Mouse (Mus musculus) cerebellum, adult 11 months (tissue): ENCODE results near the gene Lrg1.
A peak's percentile ranks its signal among the peaks of the same experiment; 100 is the strongest.
"Not testable (repeated sequence)": the region's sequence is repeated elsewhere in the genome, so short reads cannot be mapped to it uniquely, and the experiment has no call there.

Experiments
- DNase-seq: peaks from one replicate; pipeline ENCODE4 v3.0.0; 2022

Gene Lrg1

DNA sequence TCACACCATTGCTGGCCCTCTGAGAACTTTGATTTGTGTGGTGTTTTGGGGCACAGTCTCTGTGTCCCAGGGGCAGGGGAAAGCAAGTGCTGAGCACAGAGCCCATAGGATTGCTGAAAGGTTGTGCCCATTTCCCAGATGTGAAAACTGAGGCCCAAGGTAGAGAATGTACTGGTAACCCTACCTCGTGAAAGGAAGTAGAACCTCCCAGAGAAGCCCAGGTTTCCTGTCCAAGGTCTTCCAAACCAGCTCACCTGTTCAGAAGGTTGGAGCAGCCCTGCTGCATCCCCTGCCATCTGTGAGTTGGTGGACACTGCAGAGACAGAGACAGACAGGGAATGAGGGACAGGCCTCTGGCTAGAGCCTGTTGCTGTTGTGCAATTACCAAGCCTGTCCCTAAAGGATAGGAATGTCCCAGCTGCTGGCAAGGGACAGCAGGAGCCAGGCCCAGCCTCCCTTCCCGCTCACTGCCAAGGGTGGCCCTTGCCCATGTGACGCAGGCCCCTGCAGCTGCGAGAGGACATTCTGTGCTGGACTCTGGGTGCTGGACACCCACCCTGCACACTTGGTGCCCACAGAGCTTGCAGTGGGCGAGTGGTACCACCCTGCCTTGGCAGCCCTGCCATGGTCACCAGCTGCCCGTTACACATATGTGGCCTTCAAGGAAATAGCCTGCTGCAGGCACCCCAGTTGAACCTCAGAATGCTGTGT lies 13.3 kb downstream of the Lrg1 start:
- no peak for DNase-seq

DNA sequence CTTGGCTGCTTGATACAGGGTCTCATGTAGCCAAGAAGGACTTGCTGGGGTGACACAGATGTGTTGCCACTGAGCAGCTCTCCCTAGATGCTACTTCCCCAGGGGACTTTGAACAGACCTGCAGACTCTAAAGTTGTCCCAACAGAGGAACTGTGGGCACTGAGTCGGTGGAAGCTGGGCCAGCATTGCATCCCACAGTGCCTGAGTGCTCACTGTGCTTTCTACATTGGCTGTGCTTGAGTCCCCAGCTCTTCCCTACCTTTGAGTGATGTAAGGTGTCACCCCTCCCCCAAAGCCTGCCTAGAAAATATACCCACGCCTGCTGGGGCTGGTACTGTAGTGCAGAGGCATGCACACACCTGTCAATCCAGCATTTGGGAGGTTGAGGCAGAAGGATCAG lies 14.1 kb downstream of the Lrg1 start:
- no peak for DNase-seq

DNA sequence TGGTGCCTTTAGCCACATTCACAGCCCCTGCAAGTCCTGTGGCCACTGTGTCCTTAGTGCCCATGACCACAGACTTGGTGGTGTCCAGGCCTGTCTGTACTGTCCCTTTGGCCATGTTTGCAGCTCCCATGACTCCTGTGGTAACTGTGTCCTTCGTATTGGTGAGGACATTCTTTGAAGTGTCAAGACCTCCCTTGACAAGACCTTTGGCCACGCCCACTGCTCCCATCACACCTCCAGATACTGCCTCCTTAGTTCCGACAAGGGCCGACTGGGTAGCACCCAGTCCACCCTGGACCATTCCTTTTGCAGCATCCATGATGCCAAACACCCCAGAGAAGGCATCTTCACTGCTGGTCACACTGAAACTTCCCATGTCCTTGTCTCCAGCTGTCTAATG lies 14.8 kb downstream of the Lrg1 start:
- no peak for DNase-seq

DNA sequence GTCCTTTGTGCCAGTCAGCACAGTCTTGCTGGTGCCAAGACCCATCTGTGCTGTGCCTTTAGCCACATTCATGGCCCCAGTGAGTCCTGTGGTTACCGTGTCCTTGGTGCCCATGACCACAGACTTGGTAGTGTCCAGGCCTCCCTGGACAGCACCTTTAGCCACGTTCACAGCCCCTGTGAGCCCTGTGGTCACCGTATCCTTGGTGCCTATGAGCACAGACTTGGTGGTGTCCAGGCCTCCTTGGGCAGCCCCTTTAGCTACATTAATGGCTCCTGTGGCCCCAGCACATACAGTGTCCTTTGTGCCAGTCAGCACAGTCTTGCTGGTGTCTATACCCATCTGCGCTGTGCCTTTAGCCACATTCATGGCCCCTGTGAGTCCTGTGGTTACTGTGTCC lies 15.4 kb downstream of the Lrg1 start:
- not testable (repeated sequence) for DNase-seq

DNA sequence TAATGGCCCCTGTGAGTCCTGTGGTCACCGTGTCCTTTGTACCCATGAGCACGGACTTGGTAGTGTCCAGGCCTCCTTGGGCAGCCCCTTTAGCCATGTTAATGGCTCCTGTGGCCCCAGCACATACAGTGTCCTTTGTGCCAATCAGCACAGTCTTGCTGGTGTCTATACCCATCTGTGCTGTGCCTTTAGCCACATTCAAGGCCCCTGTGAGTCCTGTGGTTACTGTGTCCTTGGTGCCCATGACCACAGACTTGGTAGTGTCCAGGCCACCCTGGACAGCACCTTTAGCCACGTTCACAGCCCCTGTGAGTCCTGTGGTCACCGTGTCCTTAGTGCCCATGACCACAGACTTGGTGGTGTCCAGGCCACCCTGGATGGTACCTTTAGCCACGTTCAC lies 17.0 kb downstream of the Lrg1 start:
- not testable (repeated sequence) for DNase-seq

DNA sequence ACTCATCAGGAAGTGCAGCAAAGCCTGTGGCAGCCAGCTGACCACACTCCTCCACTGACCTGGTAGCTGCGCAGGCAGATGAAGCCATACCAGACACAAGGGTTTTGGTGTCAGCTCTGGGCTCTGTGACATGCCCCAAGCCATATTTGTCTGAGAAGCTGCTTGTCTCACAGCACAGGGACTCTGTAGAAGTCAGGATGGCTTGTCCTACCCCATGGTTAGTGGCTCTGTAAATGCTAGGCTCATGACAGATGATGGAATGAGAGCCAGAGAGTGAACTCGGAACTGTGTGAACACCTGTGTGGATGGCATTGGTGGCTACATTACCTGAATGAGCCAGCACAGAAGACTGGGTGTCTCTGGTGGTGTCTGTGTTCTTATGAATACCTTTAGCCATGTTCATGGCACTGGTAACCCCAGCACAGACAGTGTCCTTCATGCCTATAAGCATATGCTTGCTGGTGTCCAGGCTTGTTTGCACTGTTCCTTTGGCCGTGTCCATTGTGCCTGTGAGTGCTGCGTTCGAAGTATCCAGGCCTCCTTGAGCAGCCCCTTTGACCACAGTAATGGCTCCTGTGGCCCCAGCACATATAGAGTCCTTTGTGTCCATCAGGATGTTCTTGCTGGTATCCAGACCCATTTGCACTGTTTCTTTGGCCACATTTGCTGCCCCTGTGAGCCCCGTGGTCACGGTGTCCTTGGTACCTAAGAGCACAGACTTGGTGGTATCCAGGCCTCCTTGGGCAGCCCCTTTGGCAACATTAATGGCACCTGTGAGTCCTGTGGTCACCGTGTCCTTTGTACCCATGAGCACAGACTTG lies 18.1 kb downstream of the Lrg1 start:
- no peak for DNase-seq

DNA sequence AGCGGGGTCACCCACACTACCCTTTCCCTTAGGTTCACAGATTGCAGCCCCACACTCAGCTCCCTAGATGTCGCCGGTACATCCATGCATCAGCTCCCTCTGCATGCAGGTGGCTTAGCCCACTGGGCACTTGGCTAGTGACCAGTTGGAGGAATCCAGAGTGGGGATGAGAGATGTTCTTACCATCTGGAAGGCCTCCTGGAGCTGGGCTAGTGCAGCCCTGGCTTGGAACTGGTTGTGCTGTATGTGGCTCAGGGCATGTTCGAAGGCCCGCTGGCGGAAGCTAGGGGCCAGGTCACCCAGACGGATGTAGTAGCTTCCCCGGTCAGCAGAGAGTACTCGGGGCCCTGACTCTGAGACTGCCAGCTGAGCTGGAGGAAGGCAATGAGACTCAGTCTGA lies 18.9 kb downstream of the Lrg1 start:
- DNase-seq: no peak

DNA sequence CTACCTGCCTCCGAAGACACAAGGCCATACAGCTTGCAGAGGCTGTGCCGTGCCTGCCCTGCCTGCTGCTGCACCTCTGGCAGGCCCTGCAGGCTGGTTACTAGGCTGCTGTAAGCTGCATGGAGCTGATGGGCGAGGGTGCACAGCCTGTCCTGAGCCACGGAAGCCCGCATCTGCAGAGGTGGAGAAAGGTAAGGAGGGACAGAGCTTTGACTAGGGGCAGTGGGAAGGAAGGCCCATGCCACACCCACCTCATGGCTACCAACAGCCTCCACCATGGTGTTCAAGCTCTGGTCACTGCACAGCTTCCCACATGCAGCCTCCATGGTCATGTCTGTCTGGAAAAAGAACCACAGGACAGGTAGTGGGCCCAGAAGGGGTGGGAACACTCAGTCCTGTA lies 19.6 kb downstream of the Lrg1 start:
- no peak for DNase-seq

DNA sequence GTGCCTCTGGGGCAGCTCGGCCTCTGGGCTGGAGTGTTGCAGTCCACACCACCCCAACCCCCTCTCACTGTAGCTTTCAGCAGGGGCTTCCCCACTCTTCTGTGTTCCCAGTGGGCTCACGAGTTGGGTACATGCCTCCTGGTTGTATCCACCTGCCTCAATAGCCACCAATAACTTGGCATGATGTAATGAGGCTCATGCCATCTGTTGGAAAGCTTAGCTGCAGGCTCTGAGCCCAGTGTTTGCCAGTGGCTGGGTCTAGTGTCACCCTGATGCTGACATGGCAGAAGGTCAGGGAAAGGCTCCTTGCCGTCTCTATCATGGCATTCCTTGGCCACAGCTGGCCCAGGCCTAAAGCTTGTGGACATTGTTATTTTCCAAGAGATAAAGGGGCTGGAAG lies 21.0 kb downstream of the Lrg1 start:
- no peak for DNase-seq

DNA sequence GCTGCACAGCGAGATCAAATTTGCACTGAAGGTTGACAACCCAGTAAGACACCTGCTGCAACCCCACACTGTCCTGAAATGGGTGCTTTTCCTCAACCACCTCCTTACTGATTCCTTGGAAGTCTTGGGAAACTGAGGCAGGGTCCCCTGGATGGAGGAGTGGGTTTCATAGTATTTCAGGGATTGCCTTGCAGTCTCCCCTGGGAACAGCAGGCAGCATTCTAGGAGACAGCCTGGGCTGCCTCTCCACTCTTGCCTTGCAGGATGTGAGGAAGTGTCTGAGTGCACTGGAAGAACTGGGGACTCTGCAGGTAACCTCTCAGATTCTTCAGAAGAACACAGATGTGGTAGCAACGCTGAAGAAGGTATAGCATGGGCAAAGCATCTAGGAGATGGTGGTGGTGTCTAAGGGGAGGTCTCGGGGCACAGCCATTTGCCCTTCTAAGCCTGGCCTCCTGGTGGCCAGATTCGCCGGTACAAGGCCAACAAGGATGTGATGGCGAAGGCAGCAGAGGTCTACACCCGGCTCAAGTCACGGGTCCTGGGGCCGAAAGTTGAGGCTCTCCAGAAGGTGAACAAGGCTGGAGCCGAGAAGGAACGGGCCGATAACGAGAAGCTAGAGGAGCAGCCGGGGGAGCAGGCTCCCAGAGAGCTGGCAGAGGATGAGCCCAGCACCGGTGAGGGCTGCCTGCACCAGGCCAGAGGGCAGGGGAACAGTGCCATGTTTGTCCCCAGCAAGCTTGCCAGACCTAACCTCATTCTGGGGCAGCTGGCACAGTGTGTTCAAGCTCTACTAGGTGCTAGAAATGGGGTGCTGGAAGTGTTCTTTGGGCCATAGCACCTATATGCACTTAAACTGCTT lies 22.9 kb downstream of the Lrg1 start:
- no peak for DNase-seq

DNA sequence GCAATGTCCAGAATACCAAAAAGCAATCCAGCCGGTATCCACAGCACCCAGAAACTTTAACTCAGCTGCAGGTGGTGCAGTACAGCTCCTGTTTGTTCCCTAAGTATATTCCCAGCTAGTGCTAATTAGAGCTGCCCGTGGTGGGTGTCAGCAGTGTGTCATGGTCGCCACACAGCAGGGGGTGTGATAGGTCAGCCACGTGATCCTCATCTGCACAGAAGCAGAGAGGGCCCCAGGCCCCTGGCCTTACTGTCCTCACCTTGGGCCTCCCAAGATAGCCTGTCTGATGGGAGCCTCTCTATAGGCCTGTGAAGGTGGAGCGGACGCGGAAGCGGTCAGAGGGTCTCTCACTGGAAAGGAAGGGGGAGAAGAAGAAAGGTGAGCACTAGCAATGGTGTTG lies 23.6 kb downstream of the Lrg1 start:
- no peak for DNase-seq

DNA sequence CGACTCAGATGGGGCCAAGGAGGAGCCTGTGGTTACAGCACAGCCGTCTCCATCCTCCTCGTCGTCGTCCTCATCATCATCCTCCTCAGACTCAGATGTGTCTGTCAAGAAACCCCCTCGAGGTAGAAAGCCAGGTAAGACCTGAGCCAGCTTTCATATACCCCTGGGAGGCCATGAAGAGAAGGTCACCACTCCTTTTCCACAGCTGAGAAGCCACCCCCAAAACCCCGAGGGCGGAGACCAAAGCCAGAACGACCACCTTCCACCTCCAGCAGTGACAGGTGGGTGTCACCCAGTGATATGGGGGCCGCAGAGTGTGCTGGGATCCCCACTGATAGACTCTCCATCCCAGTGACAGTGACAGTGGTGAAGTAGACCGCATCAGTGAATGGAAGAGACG lies 24.9 kb downstream of the Lrg1 start:
- DNase-seq: no peak

DNA sequence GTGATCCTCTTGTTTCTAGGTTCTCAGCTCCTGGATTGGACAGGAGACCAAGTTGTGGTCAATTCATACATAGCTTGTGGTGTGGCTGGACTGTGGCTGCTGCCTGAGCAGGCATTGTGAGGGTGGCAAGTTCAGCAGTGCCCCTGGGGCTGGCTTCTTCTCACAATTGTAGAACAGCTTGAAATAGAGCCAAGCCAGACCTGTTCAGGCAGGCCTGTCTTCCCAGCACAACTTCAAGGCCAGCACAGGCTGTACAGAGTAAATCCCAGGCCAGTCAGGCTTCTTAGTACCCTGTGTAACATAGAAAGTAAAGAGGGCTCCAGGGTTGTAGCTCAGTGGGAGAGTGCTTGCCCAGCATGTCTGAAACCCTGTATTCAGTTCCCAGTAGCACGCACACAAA lies 29.0 kb downstream of the Lrg1 start:
- DNase-seq: no peak

DNA sequence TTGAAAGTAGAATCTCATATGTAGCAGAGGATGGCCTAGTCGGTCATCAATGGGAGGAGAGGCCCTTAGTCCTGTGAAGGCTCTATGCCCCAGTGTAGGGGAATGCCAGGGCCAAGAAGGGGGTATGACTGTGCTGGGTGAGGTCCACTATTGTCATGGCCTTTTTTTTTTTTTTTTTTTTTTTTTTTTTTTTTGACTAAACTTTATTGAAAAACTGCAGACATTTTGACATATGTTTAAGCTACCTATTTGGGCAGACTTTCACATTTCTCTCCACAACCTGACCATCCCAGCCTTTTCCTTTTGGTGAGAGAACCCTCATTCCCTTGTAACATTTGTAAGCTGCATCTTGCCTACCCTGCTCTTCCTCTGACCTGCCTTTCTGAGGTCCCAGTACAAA lies 29.5 kb downstream of the Lrg1 start:
- no peak for DNase-seq

DNA sequence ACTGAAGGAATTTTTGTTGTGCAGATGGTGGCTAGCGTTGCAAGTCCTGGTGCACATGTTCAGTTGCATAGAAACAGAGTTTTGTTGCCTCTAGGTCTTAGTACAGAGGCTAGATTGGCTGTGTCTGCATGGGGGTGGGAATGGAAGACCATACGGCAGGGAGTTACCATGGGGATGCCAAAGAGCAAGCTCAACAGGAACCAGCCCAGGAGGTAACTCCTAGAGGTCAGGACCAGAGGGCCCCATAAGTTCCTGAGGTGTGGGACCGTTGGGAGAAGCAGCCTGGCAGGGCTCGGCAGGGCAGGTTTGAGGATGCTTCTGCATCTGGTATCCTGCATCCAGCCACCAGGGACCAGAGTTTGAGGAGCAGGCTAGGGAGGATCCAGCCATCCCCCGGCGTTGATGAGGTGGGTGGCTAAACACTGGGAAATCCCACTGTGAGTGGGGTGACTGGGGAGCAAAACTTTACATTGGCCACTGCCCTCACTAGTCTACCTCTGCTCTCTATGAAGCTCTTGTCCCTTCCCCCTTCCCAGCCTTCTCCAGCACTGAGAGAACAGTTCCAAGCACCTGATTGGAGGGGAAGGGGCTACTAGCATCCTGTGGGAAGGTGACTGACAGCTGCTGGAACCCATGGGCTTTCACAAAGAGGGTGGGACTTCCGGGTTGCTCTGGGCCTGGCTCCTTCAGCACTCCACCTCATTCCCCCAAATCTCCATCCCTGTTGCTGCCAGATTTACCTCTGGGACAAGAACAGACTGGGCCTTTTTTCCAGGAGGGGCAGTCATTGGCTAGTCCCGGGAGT lies 40.8 kb downstream of the Lrg1 start:
- no peak for DNase-seq

DNA sequence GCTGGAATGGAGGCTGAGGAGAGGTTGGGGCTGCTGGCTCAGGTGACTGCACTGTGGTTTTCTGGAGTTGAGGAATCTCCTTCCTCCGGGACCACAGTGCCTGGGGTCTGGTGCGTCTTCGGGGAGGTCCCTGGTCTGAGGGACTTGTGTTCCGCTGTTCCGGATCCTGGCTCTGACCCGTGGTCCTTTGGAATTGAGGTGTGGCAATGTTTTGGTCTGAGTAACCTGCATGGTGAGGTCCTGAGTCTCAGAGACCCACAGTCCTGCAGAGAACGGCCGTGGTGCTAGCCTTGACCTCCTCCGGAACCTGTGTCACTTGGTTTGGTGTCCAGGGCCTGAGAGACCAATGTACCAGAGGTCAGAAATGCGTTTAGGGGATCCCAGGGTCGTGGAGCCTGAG lies 41.9 kb downstream of the Lrg1 start:
- DNase-seq: peak; percentile 46

DNA sequence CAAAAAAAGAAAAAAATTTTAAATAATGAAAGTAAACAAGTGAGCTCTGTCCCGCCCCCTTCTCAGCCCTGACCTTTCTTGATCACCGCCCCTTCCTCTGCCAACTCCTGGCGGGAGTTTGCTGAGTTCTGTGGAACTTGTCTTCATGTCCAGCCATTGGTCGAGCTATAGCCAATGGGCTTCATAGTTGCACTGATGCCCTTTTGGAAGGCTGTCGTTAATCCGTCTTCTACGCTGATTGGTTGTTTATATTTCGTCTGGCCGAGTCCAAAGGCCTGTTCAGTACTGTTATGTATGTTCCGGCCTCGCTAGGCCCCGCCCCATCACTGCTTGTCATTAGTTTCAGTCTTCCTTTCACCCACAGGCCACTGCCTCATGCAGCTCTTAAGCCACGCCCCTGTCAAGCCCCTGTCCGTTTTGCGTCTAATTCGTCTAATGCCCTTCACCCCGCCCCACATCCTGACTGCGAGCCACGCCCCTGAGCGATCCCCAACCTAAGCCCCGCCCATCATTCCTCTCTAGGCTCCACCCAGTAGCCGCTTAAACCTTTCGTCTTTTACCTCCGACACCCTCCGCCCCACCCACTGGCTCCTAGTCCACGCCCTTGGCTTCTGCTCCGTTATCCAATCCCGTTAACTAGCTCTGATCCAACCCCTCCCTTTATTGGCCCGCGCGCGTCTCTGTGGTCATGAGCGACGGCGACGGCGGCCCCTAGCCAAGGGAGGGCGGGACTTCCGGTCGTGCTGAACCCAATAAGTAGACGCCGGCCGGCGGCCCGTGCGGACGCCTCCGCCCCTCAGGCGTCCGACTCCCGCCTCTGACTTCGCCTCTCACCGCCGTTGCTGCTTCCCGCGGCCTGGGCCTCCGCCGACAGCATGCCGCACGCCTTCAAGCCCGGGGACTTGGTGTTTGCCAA lies 42.7 kb downstream of the Lrg1 start, which contains the start of gene Hdgfl2:
TSS of gene Hdgfl2 (plus strand) at position 755 of the 916 bp plus-strand sequence.
- DNase-seq: peak; percentile 100

DNA sequence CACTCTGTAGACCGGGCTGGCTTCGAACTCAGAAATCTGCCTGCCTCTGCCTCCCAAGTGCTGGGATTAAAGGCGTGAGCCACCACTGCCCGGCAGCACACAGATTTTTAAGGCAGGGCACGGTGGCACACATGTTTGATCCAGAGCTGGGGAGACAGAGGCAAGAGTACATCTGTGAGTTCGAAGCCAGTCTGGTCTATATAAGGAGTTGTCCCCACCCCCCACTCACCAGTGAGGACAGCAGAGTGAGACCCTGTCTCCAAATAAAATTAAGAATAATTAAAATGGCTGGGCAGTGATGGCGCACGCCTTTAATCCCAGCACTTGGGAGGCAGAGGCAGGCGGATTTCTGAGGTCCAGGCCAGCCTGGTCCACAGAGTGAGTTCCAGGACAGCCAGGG lies 43.4 kb downstream of the Lrg1 start:
- peak; percentile 47 for DNase-seq

DNA sequence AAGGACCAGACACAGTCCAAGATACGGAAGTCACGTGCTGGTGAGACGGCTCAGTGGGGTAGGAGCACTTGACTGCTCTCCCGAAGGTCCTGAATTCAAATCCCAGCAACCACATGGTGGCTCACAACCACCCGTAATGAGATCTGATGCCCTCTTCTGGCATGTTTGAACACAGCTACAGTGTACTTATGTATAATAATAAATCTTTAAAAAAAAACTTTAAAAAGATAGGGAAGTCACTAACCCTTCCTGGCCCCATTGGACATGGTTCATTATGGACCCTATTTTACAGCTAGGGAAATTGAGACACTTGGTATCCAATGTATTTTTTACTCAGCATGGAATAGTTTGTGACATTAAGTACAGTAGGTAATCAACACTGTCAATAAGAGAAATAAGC lies 44.3 kb downstream of the Lrg1 start:
- DNase-seq: no peak

DNA sequence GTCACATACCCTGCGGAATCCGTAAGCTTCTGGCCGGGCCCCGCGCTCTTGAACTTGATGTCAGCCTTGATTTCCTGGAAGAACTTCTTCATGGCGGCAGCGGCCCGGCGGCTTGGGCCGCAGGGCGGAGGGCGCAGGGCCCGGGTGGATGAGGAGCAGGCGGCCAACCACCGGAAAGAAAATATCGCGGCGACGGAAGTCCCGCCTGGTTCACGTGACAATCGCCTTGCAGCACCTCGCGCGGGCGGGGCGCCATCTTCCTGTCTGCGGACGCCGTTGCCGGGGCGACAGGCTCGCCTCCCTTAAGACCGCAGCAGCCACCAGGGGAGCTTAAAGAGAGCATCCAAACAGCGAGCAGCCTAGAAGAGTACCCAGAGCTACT lies 47.0 kb downstream of the Lrg1 start, which contains the start of gene Ubxn6:
TSS of gene Ubxn6 (minus strand) at position 202 of the 382 bp plus-strand sequence.
- peak; percentile 94 for DNase-seq

DNA sequence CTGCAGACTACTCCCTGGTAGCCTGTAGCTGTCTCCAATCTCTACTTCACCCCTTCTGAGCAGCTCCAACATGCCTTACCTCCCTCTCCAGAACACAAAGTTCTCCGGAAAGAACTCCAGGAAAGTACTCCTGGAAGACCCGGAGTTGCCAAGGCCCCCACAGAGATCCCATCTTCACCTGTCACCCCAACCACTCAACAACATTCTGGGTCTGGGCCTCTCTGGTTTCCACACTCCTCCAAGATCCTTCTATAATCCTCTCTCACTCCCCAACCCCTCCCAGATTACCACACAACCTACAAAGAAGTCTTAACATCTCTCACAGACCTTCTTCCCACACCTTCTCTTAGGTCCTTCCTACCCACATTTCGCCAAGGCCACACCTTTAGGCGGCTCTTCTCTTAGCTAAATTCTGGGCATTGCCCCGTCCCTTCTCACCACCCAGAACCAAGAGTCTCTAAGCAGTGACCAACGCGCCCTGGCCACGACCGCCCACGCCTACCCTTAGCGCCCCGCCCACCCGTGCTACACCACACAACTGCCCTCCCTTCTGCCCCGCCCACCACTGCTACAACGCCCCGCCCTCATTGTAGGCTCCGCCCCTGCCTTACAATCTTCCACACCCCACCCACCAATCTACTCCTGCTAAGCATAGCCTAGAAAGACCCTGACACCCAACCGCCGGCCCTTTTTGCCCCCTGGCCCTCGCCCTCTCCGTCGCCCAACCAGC lies 47.5 kb downstream of the Lrg1 start:
- peak; percentile 73 for DNase-seq
